Mouse (Mus musculus) spleen, adult 2 months (tissue): ENCODE results near the gene Mical2. TPM values are rescaled to one million over a fixed set of nuclear protein-coding genes. Genes with fewer than 3 reads are reported as not detected.

Experiments
- DNase-seq, 2 experiments: peaks; one replicate each; pipeline versions ENCODE4 v3.0.0 to v3.0.0-alpha.2; 2012 to 2021; ENCODE audit warnings: low spot score in 2 of 2, low read depth in 1 of 2
- H3K27ac ChIP-seq: fragments of 200-500 bp; 2 replicates; pipeline ENCODE4 v1.5.1; 2012; ENCODE audit warnings: low read length, inconsistent platforms; ENCODE audit not compliant: insufficient read depth
- H3K27me3 ChIP-seq: fragments of 200-500 bp; 2 replicates; pipeline ENCODE4 v1.6.1; 2012; ENCODE audit warnings: mild to moderate bottlenecking, moderate library complexity, low read length, inconsistent platforms; ENCODE audit not compliant: control insufficient read depth, insufficient read depth
- H3K36me3 ChIP-seq: fragments of 200-500 bp; 2 replicates; pipeline ENCODE4 v1.6.1; 2012; ENCODE audit warnings: mild to moderate bottlenecking, low read length, inconsistent platforms; ENCODE audit not compliant: control insufficient read depth, insufficient read depth
- H3K4me1 ChIP-seq: fragments of 200-500 bp; 2 replicates; pipeline ENCODE4 v1.6.1; 2011; ENCODE audit warnings: inconsistent platforms; ENCODE audit not compliant: control insufficient read depth, insufficient read depth, insufficient read length
- H3K4me3 ChIP-seq: fragments of 200-500 bp; 2 replicates; pipeline ENCODE4 v1.5.1; 2011; ENCODE audit warnings: mild to moderate bottlenecking, inconsistent platforms; ENCODE audit not compliant: insufficient read depth, insufficient read length; ENCODE audit errors: extremely low read depth
- CTCF ChIP-seq: fragments of 200-500 bp; IDR thresholded peaks from 2 replicates; pipeline ENCODE4 v1.5.1; 2011; ENCODE audit warnings: mild to moderate bottlenecking, inconsistent platforms; ENCODE audit not compliant: insufficient read depth, insufficient read length, insufficient replicate concordance; ENCODE audit errors: extremely low read depth
- POLR2A ChIP-seq: fragments of 200-500 bp; IDR thresholded peaks from 2 replicates; pipeline ENCODE4 v1.6.1; 2011; ENCODE audit warnings: low read depth, low read length, inconsistent platforms
- WGBS: fragments of 180-500 bp; shearing (Covaris S2); methylation state at CpG from one replicate; pipeline ENCODE4 v1.1.7; 2018; 5-methylcytosine and 5-hydroxymethylcytosine counted together
- polyA plus RNA-seq: library from polyadenylated mRNA; depleted of rRNA; stranded (reverse); fragments of >200 nt; gene quantifications from 2 replicates; pipeline ENCODE4 v1.2.3, GENCODE M21; 2012

Mical2 gene
- polyA plus RNA-seq, 1 experiment, result 3.1 TPM

GRCm38 (mm10) chr7:112318306-112318705, 92.7 kb downstream of the Mical2 start:
- DNase-seq, result no peak
- 83% methylated on average over 11 of the region's 11 CpGs for WGBS
- no peak for TF ChIP-seq CTCF
- TF ChIP-seq POLR2A, result no peak
- no peak overlapping the region for H3K4me3 ChIP-seq
- H3K27ac ChIP-seq, result no peak overlapping the region
- no peaks in the 10 kb centered on the region for H3K36me3 ChIP-seq
- H3K4me1 ChIP-seq, result peaks cover 3% of the 10 kb centered on the region; the same call in 1 of the 2 replicates
- H3K27me3 ChIP-seq, result no peaks in the 10 kb centered on the region

- no peak for DNase-seq
- Histone ChIP-seq H3K27me3 (no peaks in the 10 kb centered on the region), H3K27ac (no peak overlapping the region), H3K36me3 (no peaks in the 10 kb centered on the region), H3K4me3 (no peak overlapping the region), H3K4me1 (peaks cover 3% of the 10 kb centered on the region; the same call in 1 of the 2 replicates)
- TF ChIP-seq CTCF (no peak), POLR2A (no peak)
- WGBS, result 88% methylated on average over 4 of the region's 4 CpGs
Measured at GRCm38 (mm10) chr7:112319419-112319818, 93.8 kb downstream of the Mical2 start.

GRCm38 (mm10) chr7:112320052-112320730, 94.5 kb downstream of the Mical2 start:
- Histone ChIP-seq H3K36me3 (no peaks in the 10 kb centered on the region), H3K27me3 (no peaks in the 10 kb centered on the region), H3K27ac (no peak overlapping the region), H3K4me3 (no peak overlapping the region), H3K4me1 (peaks cover 3% of the 10 kb centered on the region; the same call in 1 of the 2 replicates)
- no peak for TF ChIP-seq POLR2A
- no peak for TF ChIP-seq CTCF
- WGBS, result 95% methylated on average over 3 of the region's 3 CpGs
- DNase-seq, result no peak

GRCm38 (mm10) chr7:112321798-112322794, 96.4 kb downstream of the Mical2 start:
- peaks cover 3% of the 10 kb centered on the region; the same call in 1 of the 2 replicates for H3K4me1 ChIP-seq
- H3K36me3 ChIP-seq, result no peaks in the 10 kb centered on the region
- TF ChIP-seq POLR2A (no peak), CTCF (no peak)
- no peak overlapping the region for H3K4me3 ChIP-seq
- 48% methylated on average over 9 of the region's 9 CpGs for WGBS
- H3K27ac ChIP-seq, result no peak overlapping the region
- DNase-seq, result peak in 1 of 2 experiments; percentile 19
- H3K27me3 ChIP-seq, result no peaks in the 10 kb centered on the region

- Histone ChIP-seq H3K4me1 (peaks cover 3% of the 10 kb centered on the region; the same call in 1 of the 2 replicates), H3K27ac (no peak overlapping the region), H3K4me3 (no peak overlapping the region), H3K36me3 (no peaks in the 10 kb centered on the region), H3K27me3 (no peaks in the 10 kb centered on the region)
- 91% methylated on average over 5 of the region's 5 CpGs for WGBS
- no peak for DNase-seq
- TF ChIP-seq POLR2A, result no peak
- no peak for TF ChIP-seq CTCF
Measured at GRCm38 (mm10) chr7:112324577-112324976, 98.9 kb downstream of the Mical2 start.

- no peaks in the 10 kb centered on the region for H3K36me3 ChIP-seq
- H3K4me1 ChIP-seq, result peaks cover 3% of the 10 kb centered on the region; the same call in 1 of the 2 replicates
- 92% methylated on average over 4 of the region's 4 CpGs for WGBS
- H3K27ac ChIP-seq, result no peak overlapping the region
- H3K4me3 ChIP-seq, result no peak overlapping the region
- no peaks in the 10 kb centered on the region for H3K27me3 ChIP-seq
- TF ChIP-seq POLR2A, result no peak
- no peak for DNase-seq
Measured at GRCm38 (mm10) chr7:112326852-112327251, 101.2 kb downstream of the Mical2 start.
